Mouse (Mus musculus) gastrocnemius, postnatal 25 days (tissue): Measurements from ENCODE around the gene Npy4r. TPM values are rescaled to one million over a fixed set of nuclear protein-coding genes. Genes with fewer than 3 reads are reported as not detected.

Experiments used
- DNase-seq: peaks from one replicate; pipeline ENCODE4 v3.0.0; 2022
- total RNA-seq, 2 experiments: library from RNA; stranded (reverse); gene quantifications; 1 replicate in 1 of 2; 2 replicates in 1 of 2; pipeline ENCODE4 v1.2.3; 2021

Gene Npy4r
- total RNA-seq, 2 experiments from 2014 or later: 0.13 to 0.27 TPM

- no peak for DNase-seq
Observed at GRCm38 (mm10) chr14:34120016-34120910, 32.0 kb downstream of the Npy4r start.

GRCm38 (mm10) chr14:34119046-34119723 is 33.1 kb downstream of the Npy4r start:
- no peak for DNase-seq

GRCm38 (mm10) chr14:34114311-34114710 is 38.0 kb downstream of the Npy4r start:
- no peak for DNase-seq

DNA sequence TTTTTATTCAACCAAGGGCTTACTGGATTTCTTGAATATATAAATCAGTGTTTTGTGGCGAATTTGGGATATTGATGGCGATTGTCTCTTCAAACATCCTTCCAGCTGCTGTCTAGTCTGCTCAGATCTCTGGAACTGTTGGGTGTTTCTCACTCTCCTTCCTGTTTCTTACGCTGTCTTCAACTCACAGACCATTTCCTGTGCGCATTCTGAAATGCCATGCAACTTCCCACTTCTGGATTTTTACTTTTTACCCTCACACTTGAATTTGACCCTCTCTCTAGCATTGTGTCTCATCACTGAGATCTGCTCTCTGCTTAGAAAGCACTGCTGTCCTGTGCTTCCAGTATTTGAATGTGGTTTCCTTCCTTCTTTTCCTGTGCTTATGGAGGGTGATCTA is 44.7 kb downstream of the Npy4r start:
- no peak for DNase-seq

- no peak for DNase-seq
Observed at GRCm38 (mm10) chr14:34106389-34107062, 45.8 kb downstream of the Npy4r start.

DNA sequence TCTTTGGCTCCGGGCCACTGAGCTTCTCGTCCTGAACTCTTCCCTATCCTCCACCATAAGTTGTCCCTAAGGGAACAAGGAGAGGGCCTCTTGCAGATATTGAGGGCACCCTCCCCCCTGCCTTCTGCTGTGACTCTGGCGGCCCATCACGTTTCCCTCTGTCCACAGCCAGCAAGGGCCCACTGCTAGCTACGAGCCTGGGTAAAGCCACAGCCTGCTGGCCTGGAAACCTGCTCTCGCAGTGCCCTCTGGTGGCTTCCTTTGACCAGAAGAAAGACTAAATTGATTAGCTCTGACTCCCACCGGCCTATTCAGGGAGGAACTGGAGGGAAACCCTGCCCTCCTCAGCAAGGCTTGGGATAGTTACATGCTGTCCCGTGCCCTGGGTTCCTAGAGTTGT is 47.4 kb downstream of the Npy4r start:
- DNase-seq: peak; percentile 61

DNA sequence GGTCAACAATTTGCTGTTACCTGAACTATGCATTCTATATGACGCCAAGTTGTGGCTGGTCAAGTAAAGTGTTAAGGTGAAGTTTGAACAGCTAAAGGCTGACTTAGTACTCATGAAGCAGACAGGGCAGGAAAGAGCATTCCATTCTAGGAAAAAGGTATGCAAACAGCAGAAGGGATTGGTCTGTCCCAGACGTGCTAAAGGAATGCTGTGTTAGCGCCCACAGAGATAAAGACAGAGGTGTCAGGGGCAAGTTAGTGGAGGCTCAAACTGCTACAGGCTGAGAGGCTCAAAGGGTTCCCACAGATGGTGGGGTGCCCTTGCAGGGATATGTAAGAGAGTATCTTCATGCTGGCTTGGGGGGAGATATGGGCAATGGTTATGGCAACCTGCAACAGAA is 48.4 kb downstream of the Npy4r start:
- no peak for DNase-seq

DNA sequence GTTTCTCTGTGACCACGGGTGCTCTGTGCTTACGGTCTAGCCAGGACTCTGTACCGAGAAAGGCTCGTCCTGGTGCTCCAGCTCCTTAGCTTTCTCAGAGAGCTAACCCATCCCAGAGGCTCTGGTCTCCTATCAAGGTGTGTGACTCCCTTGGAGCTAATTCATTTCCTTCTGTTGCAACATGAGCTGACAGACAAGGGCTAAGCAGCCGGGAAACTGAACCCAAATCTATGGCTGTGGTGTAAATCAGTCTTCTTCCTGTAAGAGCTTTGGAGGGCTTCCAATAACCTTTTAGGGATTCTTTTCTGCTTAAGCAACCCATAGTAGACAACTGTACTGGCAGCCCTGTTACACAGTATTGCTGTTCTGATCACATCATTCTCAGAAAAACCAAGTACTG is 49.7 kb downstream of the Npy4r start, which contains the start of gene A630023A22Rik:
TSS of gene A630023A22Rik (minus strand) at position 154 of the 400 bp plus-strand sequence.
- no peak for DNase-seq

DNA sequence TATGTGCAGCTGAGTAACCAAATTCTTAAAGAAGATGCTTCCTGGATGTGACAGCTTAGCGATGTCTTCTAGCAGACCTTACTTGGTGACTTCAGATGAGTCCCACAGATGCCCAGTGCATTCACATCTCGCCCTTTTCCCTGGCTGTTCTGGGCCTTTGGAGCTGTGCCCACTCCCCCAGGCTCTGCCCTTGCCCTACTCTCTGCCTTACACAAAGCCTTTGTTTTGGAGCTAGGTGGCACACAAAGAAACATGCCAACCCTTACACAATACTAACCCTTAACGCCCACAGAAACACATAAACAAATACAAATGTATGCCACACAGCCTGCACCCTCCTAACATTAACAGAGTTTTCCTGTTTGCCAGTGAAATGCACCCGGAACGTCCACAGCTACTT is 56.1 kb downstream of the Npy4r start:
- DNase-seq: no peak

Other genes starting within 250 kb of the Npy4r start
- gene Gdf10, start 228.9 kb downstream of the Npy4r start, total RNA-seq: 1 to 10 TPM; 2.0 to 3.9 TPM
- gene Gdf2, start 211.4 kb downstream of the Npy4r start, total RNA-seq: not detected
- not detected for gene Rbp3, start 198.5 kb downstream of the Npy4r start, total RNA-seq
- not detected for gene Zfp488, start 173.7 kb downstream of the Npy4r start, total RNA-seq
- gene Gm30083, start 137.3 kb downstream of the Npy4r start, total RNA-seq: not detected
- not detected for gene Gm5460, start 135.7 kb downstream of the Npy4r start, total RNA-seq
- gene Antxrl, start 99.8 kb downstream of the Npy4r start, total RNA-seq: not detected
- 1 to 10 TPM in 1 of 2 experiments, under 1 TPM in 1; 0.61 to 1.7 TPM for gene Anxa8, start 66.5 kb downstream of the Npy4r start, total RNA-seq
- not detected for gene A630023A22Rik, start 49.7 kb downstream of the Npy4r start, total RNA-seq
- gene Gprin2, start 49.2 kb upstream of the Npy4r start, total RNA-seq: under 1 TPM; 0.08 to 0.29 TPM
- under 1 TPM; 0.51 to 0.67 TPM for gene Syt15, start 67.1 kb upstream of the Npy4r start, total RNA-seq
- 1 to 10 TPM; 8.6 to 9.0 TPM for gene Shld2, start 158.0 kb upstream of the Npy4r start, total RNA-seq
- gene Glud1, start 158.2 kb upstream of the Npy4r start, total RNA-seq: 100 to 1,000 TPM; 124 to 137 TPM
- 1 to 10 TPM in 1 of 2 experiments, under 1 TPM in 1; 0.82 to 1.3 TPM for gene Fam25c, start 202.9 kb upstream of the Npy4r start, total RNA-seq
- gene Sncg, start 222.3 kb upstream of the Npy4r start, total RNA-seq: 10 to 100 TPM in 1 of 2 experiments, 1 to 10 TPM in 1; 3.3 to 34.6 TPM
- 10 to 100 TPM in 1 of 2 experiments, 1 to 10 TPM in 1; 7.4 to 12.7 TPM for gene Mmrn2, start 223.0 kb upstream of the Npy4r start, total RNA-seq